Mouse (Mus musculus): ENCODE data around the gene Gm8165. TPM values are rescaled to one million over a fixed set of nuclear protein-coding genes. Genes with fewer than 3 reads are reported as not detected.
"Not testable (repeated sequence)": the region's sequence is repeated elsewhere in the genome, so short reads cannot be mapped to it uniquely, and the experiment has no call there.

The Gm8165 gene
- not detected in 2 replicates for polyA plus RNA-seq (2012; rRNA removed)

GRCm38 (mm10) chr14:43677099-43677498 is at the start of gene Gm8165:
Gene Gm8165 (minus strand): TSS chr14:43677199.
- WGBS, result 89% methylated on average over 1 of the region's 2 CpGs
- DNase-seq; H3K27me3 ChIP-seq (ENCODE audit: control insufficient read depth, insufficient read depth, low read length); H3K4me3 ChIP-seq (ENCODE audit: control insufficient read depth, insufficient read depth, low read length); H3K36me3 ChIP-seq (ENCODE audit: control insufficient read depth, insufficient read depth, low read length); H3K27ac ChIP-seq (ENCODE audit: control insufficient read depth, insufficient read depth, low read length); H3K4me1 ChIP-seq (replicated peaks; ENCODE audit: control insufficient read depth, insufficient read depth, low read length): not testable (repeated sequence)

GRCm38 (mm10) chr14:43697621-43698020 is 20.6 kb upstream of the Gm8165 start, which contains the start of gene Gm7324:
Gene Gm7324 (plus strand): TSS chr14:43697828.
- H3K4me3 ChIP-seq (ENCODE audit: control insufficient read depth, insufficient read depth, low read length); H3K4me1 ChIP-seq (replicated peaks; ENCODE audit: control insufficient read depth, insufficient read depth, low read length); H3K27ac ChIP-seq (ENCODE audit: control insufficient read depth, insufficient read depth, low read length); H3K27me3 ChIP-seq (ENCODE audit: control insufficient read depth, insufficient read depth, low read length); DNase-seq; H3K36me3 ChIP-seq (ENCODE audit: control insufficient read depth, insufficient read depth, low read length): not testable (repeated sequence)
- WGBS, result 89% methylated on average over 4 of the region's 4 CpGs

Other genes with a start within 250 kb of the Gm8165 start
- gene Gm5799, start 133.6 kb downstream of the Gm8165 start, polyA plus RNA-seq (2012; rRNA removed), result 0.09 TPM in 1 of 2 replicates, not detected in the other
- not detected in 2 replicates for gene Gm17654, start 98.1 kb downstream of the Gm8165 start, polyA plus RNA-seq (2012; rRNA removed)
- gene Gm10375, start 69.2 kb downstream of the Gm8165 start, polyA plus RNA-seq (2012; rRNA removed), result not detected in 2 replicates
- 0.13 TPM in 1 of 2 replicates, not detected in the other for gene Gm7324, start 20.6 kb upstream of the Gm8165 start, polyA plus RNA-seq (2012; rRNA removed)
- gene Gm16506, start 50.3 kb upstream of the Gm8165 start, polyA plus RNA-seq (2012; rRNA removed), result not detected in 2 replicates
- not detected in 2 replicates for gene Gm6526, start 70.7 kb upstream of the Gm8165 start, polyA plus RNA-seq (2012; rRNA removed)
- gene Gm8180, start 107.5 kb upstream of the Gm8165 start, polyA plus RNA-seq (2012; rRNA removed), result not detected in 2 replicates
- gene Ear1, start 198.3 kb upstream of the Gm8165 start, polyA plus RNA-seq (2012; rRNA removed), result 1.6 and 5.0 TPM in 2 replicates
- gene Ear10, start 246.4 kb upstream of the Gm8165 start, polyA plus RNA-seq (2012; rRNA removed), result not detected in 2 replicates
- gene Gm8113, start 248.2 kb upstream of the Gm8165 start, polyA plus RNA-seq (2012; rRNA removed), result 9.7 and 19.9 TPM in 2 replicates

Measured in thymus, adult 2 months (tissue).